Mouse (Mus musculus) testis, postnatal 10 days (tissue): Measurements from ENCODE around the gene Phf2.
A peak's percentile ranks its signal among the peaks of the same experiment; 100 is the strongest.
"Not testable (repeated sequence)": the region's sequence is repeated elsewhere in the genome, so short reads cannot be mapped to it uniquely, and the experiment has no call there.

Source experiments
- DNase-seq: peaks from one replicate; pipeline ENCODE4 v3.0.0; 2021; ENCODE audit warnings: low spot score

The Phf2 gene

DNA sequence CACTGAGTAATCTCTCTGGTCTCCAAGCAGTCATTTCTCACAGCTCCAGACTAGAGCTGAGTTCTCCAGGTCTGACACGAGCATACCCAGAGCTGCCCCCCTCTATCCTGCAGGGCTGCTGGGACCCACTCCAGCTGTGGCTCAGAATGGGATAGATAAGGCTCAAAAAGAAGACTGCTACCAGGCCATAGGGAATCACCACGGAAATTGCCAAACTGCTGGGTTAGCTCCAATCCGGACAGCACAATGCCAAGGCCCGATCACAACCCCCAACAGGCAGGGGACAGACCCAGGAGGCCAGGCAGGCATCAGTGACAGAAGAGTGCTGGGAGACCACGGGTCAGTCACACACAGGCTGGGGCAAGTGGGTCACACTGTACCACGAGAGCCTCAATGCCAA is 12.9 kb downstream of the Phf2 start:
- DNase-seq = no peak

DNA sequence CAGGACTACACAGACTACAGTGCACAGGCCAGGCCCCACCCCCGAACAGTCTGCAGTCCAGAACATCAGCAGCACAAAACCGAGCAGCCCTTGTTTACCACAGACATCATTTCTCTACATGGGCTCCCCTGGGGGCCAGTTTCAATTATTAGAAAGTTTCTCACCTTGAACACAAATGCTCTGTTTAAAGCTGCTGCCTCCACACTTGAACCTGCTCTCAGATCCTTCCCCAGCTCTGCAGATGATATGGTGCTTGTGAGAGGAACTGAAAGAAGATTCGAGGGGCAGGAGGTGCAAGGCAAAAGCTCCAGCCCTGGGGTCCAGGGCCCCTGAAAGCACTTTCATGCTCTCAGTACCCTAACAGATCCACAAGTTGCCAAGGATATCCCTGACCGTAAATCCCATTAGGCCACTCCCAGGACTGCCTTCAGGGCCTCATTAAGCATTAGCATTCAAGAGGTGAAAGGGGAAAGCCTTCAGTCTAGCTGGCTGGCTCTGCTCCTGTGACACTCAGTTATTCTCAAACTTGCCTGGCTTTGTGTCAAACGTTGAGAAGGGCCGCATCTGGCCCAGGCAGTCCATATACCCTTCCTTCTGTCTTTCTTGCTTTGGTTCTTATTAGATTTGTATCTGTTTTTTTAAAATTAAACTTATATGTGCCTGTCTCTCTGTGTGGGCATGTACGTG is 13.5 kb downstream of the Phf2 start:
- no peak for DNase-seq

DNA sequence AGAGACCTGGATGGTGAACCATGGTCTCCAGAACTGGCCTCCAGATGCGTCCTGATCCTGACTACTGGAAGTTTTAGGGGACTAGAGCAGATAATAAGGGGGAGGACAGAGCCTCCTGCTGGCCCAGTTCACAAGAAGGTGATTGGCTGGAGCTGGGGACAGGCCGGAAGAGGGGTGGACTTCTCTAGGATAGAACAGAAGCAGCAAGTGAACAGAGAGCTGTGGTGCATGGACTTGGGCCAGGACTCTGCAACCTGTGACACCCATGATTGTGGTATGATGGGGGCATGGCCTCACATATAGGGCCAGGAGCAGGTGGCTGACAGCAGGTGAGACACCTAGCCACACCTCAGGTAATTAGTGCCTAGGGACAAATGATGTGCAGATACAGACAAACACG is 17.0 kb downstream of the Phf2 start:
- DNase-seq = no peak

DNA sequence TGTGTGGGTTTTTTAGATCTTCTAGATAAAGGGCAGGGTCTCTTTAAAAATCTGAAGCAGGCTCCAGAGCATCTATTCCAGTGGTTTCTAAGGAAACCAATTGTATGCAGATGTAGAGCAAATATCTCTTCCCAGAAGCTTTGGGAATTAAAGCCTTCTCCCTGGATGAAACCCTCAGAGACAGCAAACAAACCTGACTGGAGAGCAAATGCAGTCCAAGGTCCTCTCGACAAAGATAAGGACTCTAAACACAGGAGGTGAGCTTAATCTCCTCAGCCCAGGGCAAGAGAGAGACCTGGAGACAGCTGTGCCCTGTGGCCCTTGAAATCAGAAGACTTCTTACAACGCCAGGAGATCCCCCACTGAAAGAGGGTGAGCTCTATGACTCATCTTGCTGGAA is 17.4 kb downstream of the Phf2 start:
- DNase-seq = no peak

DNA sequence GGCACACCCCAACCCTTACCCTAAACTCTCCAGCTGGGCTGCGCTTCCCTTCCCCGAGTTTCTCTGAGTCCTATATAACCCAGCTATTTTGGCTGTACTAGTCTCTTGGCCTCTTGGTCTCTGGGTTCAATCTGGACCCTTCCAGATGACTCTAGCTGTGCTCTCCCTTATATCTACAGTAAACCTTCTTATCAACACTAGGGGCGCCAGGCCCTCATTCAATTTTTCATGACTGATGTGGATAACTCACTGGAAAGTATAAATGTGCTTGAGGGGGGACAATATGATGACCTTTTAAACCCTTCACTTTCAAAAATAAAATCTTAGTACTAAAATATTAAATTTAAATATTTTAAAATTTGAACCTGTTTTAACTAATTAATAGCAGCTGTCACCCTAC is 18.1 kb downstream of the Phf2 start:
- DNase-seq = no peak

DNA sequence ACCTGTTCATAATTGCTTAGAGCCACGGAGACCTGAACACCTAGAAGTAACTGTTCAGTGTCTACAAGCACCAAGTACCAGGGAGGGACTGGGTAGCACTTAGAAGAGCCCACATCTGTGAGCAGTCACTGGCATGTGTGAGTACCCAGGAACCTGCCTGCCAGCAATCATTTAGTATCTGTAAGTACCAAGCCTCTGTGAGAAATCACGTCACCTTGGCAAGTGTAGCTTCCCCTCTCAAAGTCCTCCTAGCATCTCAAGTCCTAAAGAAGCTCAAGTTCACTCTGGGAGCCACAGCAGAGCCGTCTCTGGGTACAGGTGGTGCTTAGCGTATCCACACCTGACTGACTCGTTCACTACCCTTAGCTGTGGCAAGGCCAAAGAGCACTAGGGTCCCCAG is 19.2 kb downstream of the Phf2 start:
- no peak for DNase-seq

DNA sequence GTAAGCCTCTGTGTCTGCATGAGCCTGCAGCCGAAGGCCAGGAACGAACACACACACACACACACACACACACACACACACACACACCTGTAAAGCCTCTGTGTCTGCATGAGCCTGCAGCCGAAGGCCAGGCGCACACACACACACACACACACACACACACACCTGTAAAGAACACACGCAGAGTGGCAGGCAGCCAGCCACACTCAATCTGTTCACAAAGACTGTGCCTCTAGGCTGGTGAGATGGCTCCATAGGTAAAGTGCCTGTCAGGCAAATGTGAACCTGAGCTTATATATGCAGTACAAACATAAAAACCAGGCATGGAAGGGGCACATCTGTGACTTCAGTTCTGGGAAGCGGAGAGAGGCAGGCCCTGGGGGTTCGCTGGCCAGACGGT is 20.1 kb downstream of the Phf2 start:
- no peak for DNase-seq

DNA sequence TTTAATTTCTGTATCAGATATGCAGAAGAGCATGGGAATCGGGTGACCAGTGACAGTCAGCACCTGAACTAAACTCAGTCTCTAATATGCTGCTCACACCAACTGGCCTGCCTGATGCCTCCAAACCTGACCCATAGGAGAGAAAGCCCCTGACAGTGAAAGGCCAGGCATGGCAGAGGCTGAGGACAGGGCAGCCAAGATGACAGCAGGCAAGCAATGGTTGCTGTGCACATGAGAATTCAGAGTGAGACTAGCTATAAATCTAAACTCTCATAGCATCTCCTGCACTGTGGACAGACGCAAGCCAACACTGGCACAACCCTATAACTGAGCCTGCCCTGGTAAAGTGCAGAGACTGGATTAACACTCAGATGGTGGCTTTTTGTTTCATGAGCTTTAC is 20.6 kb downstream of the Phf2 start:
- DNase-seq = no peak

DNA sequence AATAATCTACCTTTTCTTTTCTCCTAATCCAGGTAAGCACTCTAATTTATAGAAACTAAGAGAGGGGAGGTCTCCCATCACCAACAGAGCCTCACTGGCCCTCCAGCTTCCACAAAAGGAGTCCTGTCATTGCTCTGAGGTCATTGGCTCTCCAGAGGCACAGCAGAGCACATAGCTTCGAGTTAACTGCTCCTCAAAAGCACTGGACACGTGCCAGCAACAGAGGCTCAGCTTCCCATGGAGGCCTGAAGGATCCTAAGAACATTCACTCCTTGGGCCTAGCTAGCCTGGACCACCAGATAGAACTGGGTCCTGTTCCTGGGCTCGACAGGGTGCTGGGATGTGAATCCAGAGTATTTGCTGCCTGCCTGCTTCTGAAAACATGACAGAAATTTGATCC is 21.8 kb downstream of the Phf2 start:
- peak; percentile 54 for DNase-seq

DNA sequence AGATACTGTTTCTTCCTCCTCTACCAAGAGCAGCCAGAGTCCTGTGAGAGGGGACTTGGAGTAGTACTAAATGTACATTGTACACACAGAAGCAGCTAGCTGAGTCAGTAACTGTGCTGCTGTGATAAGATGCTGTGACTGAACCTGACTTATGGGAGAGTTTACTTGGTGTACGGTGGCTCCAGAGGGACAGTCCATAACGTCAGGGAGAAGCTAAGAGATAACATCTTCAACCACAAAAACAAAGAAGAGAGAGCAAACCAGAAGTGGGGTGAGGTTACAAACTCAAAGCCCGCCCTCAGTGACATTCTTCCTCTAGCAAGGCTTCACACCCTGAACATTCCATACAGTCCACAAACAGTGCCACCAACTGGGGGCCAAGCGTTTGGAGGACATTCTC is 25.6 kb downstream of the Phf2 start:
- DNase-seq = no peak

DNA sequence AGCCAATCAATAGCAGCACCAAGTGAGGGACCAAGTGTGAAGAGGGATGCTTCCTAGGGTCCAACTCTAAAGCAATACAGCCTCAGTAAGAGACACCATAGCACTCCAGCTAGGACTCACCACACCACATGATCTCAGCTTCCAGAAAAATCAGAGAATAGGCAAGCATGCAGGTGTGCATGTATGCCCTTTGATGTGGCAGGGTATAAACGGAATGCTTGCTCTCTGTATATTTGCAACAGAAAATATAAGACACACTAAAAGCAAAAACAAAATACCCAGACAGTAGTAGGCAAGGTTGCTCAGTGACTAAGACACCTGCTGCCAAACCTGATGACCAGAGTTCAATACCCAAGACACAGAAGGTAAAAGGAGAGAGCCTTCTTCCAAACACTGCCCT is 27.4 kb downstream of the Phf2 start:
- no peak for DNase-seq

DNA sequence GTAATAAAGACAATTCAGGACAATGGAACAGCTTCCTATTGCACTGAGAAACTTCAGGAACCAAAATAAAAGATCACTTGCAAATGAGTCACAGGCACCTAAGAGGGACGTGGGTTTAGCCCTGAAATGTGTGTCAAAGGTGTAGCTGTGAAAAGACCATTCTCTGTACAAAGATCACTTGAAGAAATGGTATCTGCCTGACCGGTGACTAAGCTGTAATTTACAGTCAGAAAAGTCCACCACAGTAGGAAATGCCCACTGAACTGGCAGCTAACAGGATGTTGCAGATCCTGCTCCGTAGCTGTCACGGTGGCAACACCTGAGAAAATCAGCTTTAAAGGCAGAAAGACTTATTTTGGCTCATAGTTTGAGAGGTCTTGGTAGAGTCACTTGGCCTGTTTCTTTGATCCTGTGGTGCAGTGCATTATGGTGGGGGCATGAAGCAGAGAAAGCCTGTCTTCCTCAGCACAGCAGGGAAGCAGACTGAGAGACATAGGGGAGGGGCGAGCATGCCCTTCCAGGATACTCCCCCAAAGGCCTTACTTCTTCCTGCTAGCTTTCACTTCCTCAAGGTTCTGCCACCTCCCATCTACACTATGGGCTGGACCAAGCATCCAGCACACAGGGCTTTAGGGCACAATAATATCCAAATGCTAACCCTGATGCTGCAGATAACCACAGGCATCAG is 28.9 kb downstream of the Phf2 start:
- DNase-seq = no peak

DNA sequence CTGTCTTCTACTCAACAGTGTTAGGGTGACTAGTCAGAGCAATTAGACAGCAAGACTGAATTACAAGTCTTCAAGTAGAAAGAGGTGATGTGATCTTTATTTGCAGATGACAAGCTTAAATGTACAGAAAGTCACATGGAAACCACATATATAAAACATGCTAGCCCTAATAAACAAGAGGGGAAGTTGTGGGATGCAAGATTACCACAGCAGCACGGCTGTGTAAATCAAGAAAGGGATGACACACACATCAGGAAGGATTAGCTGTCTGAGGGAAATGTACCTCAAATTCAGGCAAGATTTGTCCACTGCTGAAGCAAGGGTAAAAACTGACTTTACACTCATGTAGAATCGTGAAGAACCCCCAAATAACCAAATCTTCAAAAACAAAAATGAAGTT is 32.6 kb downstream of the Phf2 start:
- DNase-seq = no peak

DNA sequence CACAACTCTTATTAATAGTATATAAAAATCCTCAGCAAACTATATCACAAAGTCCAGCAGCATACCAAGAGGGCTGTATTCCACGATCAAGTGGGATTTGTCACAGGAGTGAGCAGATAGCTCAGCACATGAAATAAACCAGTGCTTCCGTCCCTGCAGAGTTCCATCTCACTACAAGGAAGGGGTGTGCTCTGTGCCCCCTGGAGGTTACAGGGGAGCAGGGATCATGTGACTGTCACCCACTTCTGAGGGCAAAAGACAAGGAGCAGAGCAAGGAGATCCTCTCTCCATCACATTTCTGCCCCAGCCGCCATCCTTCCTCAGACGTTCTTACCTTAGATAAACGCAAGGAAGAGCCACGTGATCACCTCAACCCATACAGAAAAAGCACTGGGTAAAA is 33.4 kb downstream of the Phf2 start:
- DNase-seq = no peak

DNA sequence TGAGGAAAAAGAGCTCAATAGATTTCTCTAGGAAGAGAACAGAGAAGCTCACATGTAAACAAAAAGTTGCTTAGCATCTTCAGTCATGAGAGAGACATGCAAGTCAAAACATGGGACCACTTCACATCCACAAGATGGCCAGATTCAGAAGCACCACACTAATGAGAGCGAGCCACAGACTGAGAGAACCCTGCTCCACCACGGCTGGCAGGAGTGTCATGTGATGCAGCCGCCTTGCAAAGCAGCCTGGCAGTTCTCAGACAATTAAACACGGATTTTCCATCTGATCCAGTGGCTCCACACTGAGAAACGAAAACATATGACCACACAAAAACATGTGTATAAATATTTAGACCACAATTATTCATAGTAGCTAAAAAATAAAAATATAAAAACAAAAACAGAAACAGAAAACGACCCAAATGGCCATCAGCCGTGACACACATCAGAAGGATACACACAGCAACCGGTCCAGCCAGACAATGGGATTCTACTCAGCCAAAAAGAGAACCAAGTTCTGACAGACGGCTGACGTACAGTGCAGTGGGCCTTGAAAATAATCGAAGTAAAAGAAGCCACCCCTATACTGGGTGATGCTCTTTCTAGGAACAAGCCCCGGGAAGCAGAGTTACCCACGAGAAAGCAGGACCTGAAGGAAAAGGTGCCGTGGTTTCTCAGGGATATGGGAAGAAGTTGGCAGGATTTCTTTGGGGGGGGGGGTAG is 40.2 kb downstream of the Phf2 start:
- no peak for DNase-seq

DNA sequence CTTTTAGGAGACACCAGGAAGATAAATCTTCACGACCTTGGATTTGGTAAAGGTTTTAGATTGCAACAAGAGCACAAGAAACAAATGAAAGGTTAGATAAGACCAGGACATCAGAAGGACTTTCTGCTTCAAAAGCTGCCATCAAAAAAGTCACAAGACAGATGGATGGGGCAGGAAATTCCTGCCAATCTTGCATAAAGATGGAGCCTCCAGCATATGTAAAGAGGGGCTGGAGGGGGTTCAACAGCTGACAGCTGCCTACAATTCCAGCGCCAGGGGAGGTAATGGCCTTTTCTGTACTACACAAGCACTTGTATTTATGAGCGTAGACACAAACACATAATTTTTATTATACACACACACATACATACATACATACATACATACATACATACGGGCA is 41.1 kb downstream of the Phf2 start:
- DNase-seq = no peak

DNA sequence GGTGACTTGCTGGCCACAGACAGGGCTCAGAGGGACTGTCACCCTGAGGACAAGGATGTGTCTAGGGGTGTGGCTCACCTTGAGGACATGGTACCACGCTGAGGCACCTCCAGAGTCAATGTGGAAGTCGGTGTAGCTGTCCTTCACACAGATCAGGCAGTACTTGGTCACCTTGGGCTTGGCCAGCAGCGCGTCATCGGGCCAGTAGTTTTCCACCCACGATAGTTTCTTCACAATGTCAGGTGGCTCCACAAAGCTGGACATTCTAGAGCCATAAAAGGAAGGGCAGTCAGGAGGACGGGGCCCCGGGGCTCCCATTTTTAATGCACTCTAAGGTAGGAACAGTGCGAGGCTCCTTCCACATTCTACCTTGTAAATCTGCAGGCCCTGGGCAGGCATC is 48.0 kb downstream of the Phf2 start:
- DNase-seq = no peak

DNA sequence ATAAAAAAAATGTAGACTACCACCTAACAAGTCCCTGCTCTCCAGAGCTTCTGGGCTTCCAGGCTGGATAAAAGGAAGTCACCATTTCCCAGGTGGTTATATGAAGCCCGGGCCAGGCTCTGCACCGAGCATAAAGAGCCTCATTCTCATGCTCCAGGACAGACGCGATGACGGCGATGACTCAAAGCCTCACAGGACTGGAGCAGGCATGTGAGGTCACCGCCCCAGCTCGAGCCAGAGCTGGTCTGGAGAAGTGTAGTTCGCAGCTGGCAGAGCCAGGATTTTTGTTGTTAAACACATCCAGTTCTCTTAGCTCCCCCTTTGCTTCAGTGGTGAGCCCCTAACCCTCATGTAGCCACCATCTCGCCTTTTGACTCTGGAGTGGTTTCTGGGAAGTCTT is 48.6 kb downstream of the Phf2 start:
- no peak for DNase-seq

DNA sequence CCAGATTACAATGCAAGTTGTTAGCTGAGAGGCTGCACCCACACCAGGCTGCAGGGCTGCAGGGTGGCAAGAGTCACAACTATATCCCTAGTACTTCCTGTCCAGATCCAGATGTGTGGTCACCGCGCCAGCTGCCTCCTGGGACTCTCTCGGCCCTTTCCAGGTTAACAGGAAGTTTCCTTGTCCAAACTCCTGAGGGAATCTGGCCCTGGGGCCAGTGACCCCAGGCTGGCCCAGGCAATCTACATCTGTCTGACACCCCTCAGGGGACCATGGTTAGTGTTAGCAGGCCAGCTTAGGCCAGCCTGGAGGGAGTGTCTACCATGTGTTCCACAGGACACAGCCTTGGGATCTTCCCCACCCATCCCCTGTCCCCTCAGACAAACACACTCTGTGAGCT is 51.8 kb downstream of the Phf2 start:
- no peak for DNase-seq

DNA sequence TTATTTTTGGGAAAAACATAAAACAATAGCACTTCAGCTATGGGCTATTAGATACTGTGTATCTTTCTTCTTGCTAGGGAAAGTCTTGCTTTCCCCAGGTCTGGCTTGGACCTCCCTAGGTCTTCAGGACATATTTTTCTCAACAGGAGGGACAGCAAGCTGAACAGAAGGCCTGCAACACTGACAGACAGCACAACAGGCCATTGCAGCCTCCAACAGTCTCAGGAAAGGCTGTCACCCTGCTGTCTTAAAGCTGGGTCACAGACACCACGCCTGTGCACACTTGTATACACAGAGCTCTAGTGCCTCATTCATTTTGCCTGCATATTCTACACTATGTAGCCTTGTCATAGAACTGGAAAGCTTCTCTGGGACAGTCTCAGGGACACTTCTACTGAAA is 56.5 kb downstream of the Phf2 start:
- DNase-seq = no peak

DNA sequence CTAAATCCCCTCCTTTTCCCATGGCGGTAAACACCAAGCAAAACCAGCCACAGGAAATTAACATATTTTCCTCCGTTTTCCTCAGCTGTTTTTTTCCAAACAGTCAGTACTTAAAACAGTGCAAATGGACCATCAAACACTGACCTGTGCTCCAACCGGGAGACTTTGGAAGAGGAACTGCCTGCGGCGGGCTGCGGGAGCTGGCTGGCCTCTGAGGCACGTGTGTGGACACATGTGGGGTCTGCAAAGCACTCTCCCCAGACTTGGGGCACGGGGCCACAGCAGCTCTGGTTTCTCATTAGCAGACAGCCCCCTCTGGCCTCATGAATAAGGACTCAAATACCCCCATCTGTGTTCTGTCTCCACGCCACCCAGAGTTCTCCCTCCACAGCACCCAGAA is 59.9 kb downstream of the Phf2 start:
- no peak for DNase-seq

DNA sequence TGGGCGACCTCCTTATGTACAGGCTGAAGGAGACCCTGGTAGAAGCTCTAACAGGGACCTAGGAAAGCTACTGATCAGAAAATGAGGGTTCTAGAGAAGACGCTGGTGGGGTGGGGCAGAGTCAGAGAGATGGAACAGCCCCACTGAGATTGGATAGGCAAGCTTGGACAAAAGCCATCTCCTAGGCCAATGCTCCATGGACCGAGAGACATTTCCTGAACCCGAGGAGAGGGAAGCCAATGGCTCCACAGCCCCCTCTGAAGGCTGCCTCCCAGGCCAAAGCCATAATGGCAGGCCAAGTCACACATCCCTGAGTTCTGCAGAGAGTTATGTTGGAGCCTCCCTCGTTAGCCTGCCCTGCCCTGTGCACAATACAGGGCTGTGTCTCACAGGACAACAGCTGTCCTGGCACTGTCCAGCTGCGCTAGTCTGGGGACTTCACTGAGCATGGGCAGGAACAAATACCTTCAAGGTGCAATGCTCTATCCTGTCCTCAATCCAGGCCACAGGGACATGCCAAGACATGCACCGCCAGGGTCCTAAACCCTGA is 60.6 kb downstream of the Phf2 start:
- no peak for DNase-seq

DNA sequence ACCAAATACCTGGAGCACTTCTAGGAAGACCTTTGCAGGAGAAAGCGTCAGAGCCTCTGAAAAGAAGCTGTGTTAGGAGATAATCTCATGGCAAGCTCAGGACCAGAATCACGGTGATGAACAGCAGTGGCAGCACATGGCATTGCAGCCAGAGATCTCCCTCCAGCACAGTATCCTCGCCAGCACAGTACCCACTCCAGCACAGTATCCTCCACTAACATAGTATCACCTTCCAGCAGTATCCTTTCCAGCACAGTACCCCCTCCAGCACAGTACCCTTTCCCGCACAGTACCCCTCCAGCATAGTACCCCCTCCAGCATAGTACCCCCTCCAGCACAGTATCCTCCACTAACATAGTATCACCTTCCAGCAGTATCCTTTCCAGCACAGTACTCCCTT is 61.3 kb downstream of the Phf2 start:
- DNase-seq = not testable (repeated sequence)
